35 mouse cellular contexts compared by ENCODE assay signal in the genomic region with DNA sequence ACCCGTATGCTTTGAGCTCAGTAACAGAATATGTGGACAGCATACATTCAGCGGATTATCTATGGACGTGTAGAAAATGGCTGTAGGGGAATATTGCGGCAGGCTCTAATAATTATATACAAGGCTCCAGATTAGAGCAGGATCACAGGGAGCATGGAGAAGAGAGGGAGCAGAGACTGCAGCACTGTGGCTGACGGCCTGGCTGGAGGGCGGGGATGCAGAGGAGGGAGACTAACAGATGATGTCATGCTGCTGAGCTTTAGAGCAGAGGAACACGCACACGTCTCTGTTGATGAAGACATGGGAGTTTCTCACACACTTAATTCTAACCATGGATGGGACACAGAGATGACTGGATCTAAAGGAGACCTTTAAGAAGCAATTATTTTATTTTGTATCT. TPM values are rescaled to one million over a fixed set of nuclear protein-coding genes. Genes with fewer than 3 reads are reported as not detected.
"Had no signal": no experiment of that assay in that cellular context is flagged by ENCODE, and none has a peak within 500 bp of the region (broad histone marks: within the 10 kb centered on the region; RNA-seq: fewer than 3 reads in every experiment).

No protein-coding gene starts in this region.

- H3K9ac ChIP-seq: heart, embryonic 13.5 days; heart, embryonic 15.5 days; hindbrain, embryonic 12.5 days; hindbrain, embryonic 14.5 days; intestine, embryonic 15.5 days; limb, embryonic 12.5 days; liver, embryonic 13.5 days; liver, embryonic 15.5 days had no signal

- H3K4me2 ChIP-seq: heart, embryonic 13.5 days; heart, embryonic 15.5 days; hindbrain, embryonic 12.5 days; hindbrain, embryonic 14.5 days; intestine, embryonic 15.5 days; limb, embryonic 12.5 days; liver, embryonic 11.5 days; liver, embryonic 13.5 days; liver, embryonic 15.5 days had no signal

- DNase-seq: gastrocnemius, adult 2 months; gastrocnemius, postnatal 10 days; gastrocnemius, postnatal 25 days; heart, adult 18-20 months; heart, postnatal 4 days; kidney, adult 18-20 months; kidney, adult 8-10 months; kidney, postnatal 10 days; kidney, postnatal 25 days; kidney, postnatal 4 days; layer of hippocampus, adult 9-11 months; liver; liver, embryonic 13.5 days had no signal

- H3K36me3 ChIP-seq: heart, embryonic 10.5 days; heart, embryonic 13.5 days; heart, embryonic 15.5 days; hindbrain, embryonic 10.5 days; hindbrain, embryonic 12.5 days; intestine, embryonic 15.5 days; limb, embryonic 10.5 days; limb, embryonic 12.5 days; liver, embryonic 13.5 days; liver, embryonic 15.5 days had no signal

- H3K27me3 ChIP-seq: heart, embryonic 13.5 days; heart, embryonic 15.5 days; hindbrain, embryonic 12.5 days; intestine, embryonic 15.5 days; limb, embryonic 12.5 days; liver, embryonic 13.5 days; liver, embryonic 15.5 days had no signal

- H3K4me1 ChIP-seq: hindbrain, embryonic 10.5 days; intestine, embryonic 15.5 days; limb, embryonic 10.5 days; limb, embryonic 12.5 days; liver, embryonic 13.5 days; liver, embryonic 15.5 days had no signal

- H3K9me3 ChIP-seq: heart, embryonic 10.5 days; heart, embryonic 13.5 days; heart, embryonic 15.5 days; hindbrain, embryonic 10.5 days; hindbrain, embryonic 12.5 days; intestine, embryonic 15.5 days; limb, embryonic 10.5 days; limb, embryonic 12.5 days; liver, embryonic 13.5 days; liver, embryonic 15.5 days had no signal

- ATAC-seq: hindbrain, embryonic 16.5 days; inflammation-experienced regulatory T-cells, adult 6 months; intestine, embryonic 15.5 days; intestine, postnatal 0 days had no signal

- H3K27ac ChIP-seq: gastrocnemius, adult 2 months; heart, embryonic 10.5 days; heart, embryonic 13.5 days; heart, embryonic 15.5 days; hindbrain, embryonic 10.5 days; hindbrain, embryonic 12.5 days; hindbrain, embryonic 14.5 days; intestine, embryonic 15.5 days; limb, embryonic 10.5 days; limb, embryonic 12.5 days; liver, embryonic 13.5 days; liver, embryonic 15.5 days had no signal

- H3K4me3 ChIP-seq: gastrocnemius, adult 2 months; heart, embryonic 10.5 days; heart, embryonic 13.5 days; heart, embryonic 15.5 days; hindbrain, embryonic 10.5 days; hindbrain, embryonic 12.5 days; intestine, embryonic 15.5 days; limb, embryonic 10.5 days; limb, embryonic 12.5 days; liver, embryonic 13.5 days; liver, embryonic 15.5 days had no signal

RNA-seq across cellular contexts. Expression of gene Gm5136, which starts 22.9 kb away (rescaled TPM):
- total RNA-seq: gastrocnemius, adult 2 months; gastrocnemius, postnatal 10 days; gastrocnemius, postnatal 25 days; gastrocnemius, postnatal 4 days; granulocyte monocyte progenitor cell, adult 5-6 weeks; heart, adult 18-20 months; heart, adult 8-10 months; heart, postnatal 25 days; heart, postnatal 4 days had no signal
- polyA plus RNA-seq: heart, embryonic 10.5 days; heart, embryonic 13.5 days; heart, embryonic 15.5 days; heart, postnatal 0 days; hindbrain, embryonic 10.5 days; inflammation-experienced regulatory T-cells, adult 6 months; intestine, embryonic 15.5 days; intestine, postnatal 0 days; kidney, embryonic 14.5 days; kidney, embryonic 16.5 days; limb, embryonic 10.5 days; limb, embryonic 12.5 days; limb, embryonic 14.5 days; liver, embryonic 11.5 days; liver, embryonic 13.5 days; liver, embryonic 15.5 days had no signal
